Mouse (Mus musculus) left cerebral cortex, postnatal 36 days (tissue): ENCODE measurements around the gene Kat2b. TPM values are rescaled to one million over a fixed set of nuclear protein-coding genes. Genes with fewer than 3 reads are reported as not detected.
"Not testable (repeated sequence)": the region's sequence is repeated elsewhere in the genome, so short reads cannot be mapped to it uniquely, and the experiment has no call there.

Experiments
- DNase-seq, 2 experiments: peaks; one replicate each; pipeline ENCODE4 v3.0.0; 2021 to 2022; ENCODE audit warnings: low spot score in 2 of 2, mixed read lengths in 1 of 2
- intact Hi-C: fragments of 180-260 bp; cut with DNase I; formaldehyde crosslinking; loops from one replicate; pipeline ENCODE4 v1.15.1; 2025
- total RNA-seq, 2 experiments: library from RNA; stranded (reverse); gene quantifications; 2 replicates each; pipeline ENCODE4 v1.2.3; 2021

Kat2b gene
- total RNA-seq, 2 experiments from 2014 or later = 10.5 to 16.1 TPM

- intact Hi-C loops = not testable (repeated sequence)
Observed at GRCm38 (mm10) chr17:53718916-53719315, 152.3 kb downstream of the Kat2b start.

More at GRCm38 (mm10) chr17:53718916-53719315, 152.3 kb downstream of the Kat2b start:
- DNase-seq = not testable (repeated sequence)

Other genes starting within 250 kb of the Kat2b start
- gene Efhb, start 103.5 kb upstream of the Kat2b start, total RNA-seq = under 1 TPM; 0.22 to 0.25 TPM
- gene Rab5a, start 87.6 kb upstream of the Kat2b start, total RNA-seq = 100 to 1,000 TPM; 127 to 131 TPM
- not detected for gene Pp2d1, start 27.4 kb upstream of the Kat2b start, total RNA-seq
- gene Sgo1, start 122.5 kb downstream of the Kat2b start, total RNA-seq = under 1 TPM in 1 of 2 experiments, not detected in 1; 0.37 TPM